Mouse (Mus musculus) c-Kit-positive CD71-negative TER-119-negative erythroid progenitor cells, embryonic 14.5 days (primary cell): ENCODE measurements around the gene Rasa2.
"Not testable (repeated sequence)": the region's sequence is repeated elsewhere in the genome, so short reads cannot be mapped to it uniquely, and the experiment has no call there.

ENCODE experiments used
- DNase-seq: peaks from one replicate; pipeline ENCODE4 v3.0.0-alpha.2; 2013; ENCODE audit warnings: low read depth

The Rasa2 gene

GRCm38 (mm10) chr9:96526011-96526410 is 105.4 kb downstream of the Rasa2 start:
- no peak for DNase-seq

- DNase-seq: no peak
Measured at GRCm38 (mm10) chr9:96524972-96525506, 106.4 kb downstream of the Rasa2 start, which contains the start of gene Gm28729. Gm28729 (minus strand) TSS chr9:96525264.

GRCm38 (mm10) chr9:96523148-96523547 is 108.3 kb downstream of the Rasa2 start:
- no peak for DNase-seq

GRCm38 (mm10) chr9:96521574-96521973 is 109.8 kb downstream of the Rasa2 start:
- DNase-seq: not testable (repeated sequence)

- no peak for DNase-seq
Measured at GRCm38 (mm10) chr9:96517429-96517828, 114.0 kb downstream of the Rasa2 start.

GRCm38 (mm10) chr9:96516806-96517205 is 114.6 kb downstream of the Rasa2 start:
- no peak for DNase-seq

DNA sequence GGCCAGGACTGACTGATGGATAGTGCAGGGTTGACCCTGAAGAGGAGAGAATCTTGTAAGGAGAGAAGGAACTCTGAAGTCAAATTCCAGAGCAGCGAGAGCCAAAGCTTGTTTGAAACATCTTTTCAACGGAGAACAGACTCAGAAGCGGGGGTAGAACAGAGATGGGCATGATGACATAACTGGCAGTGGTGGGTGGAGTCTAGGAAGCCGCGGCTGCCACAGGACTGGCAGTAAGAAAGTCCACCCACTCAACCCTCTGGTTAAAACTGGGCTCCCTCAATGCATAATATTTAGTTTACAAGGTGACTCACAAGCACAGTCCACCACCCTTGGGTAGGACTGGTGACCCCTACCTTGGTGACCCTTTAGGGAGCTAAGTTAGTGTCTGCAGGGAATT is 115.7 kb downstream of the Rasa2 start:
- no peak for DNase-seq

DNA sequence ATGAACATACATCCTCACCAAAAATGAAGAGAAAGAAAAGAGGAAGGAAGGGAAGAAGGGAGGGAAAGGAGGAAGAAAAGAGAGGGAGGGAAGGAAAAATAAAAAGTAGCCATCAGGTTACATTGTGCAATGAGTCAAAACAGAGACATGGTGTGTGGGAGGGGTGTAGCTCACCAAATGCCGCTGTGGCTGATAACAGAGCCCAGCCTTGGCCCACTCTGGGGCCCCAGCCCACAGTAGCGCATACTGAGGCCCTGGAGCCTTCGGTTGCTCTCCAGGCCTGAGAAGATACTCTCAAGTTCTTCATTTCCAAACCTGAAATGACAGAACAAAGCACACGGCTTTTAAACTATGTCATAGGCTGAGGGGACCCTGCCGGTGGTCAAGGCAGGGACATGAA is 117.1 kb downstream of the Rasa2 start:
- no peak for DNase-seq

- no peak for DNase-seq
Measured at GRCm38 (mm10) chr9:96506011-96506498, 125.4 kb downstream of the Rasa2 start.

DNA sequence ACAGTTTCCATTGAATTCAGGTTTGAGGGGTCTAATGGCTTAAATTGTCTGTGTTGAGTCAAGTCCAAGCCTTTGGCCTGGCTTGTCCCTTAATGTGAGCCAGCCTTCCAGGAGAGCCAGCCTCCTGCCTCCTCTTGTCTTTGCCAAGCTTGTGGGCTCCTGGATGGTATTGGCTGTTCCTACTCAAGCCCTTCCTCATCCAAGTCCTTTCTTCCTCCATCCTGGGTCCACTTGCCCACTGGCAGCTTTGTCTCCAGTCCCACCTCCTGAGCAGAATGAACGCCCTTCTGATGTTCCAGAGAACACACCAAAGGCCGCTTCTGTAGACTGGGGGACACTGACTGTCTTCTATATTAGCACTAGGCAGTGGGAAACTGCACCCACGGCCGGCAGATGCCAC is 126.3 kb downstream of the Rasa2 start:
- DNase-seq: no peak

DNA sequence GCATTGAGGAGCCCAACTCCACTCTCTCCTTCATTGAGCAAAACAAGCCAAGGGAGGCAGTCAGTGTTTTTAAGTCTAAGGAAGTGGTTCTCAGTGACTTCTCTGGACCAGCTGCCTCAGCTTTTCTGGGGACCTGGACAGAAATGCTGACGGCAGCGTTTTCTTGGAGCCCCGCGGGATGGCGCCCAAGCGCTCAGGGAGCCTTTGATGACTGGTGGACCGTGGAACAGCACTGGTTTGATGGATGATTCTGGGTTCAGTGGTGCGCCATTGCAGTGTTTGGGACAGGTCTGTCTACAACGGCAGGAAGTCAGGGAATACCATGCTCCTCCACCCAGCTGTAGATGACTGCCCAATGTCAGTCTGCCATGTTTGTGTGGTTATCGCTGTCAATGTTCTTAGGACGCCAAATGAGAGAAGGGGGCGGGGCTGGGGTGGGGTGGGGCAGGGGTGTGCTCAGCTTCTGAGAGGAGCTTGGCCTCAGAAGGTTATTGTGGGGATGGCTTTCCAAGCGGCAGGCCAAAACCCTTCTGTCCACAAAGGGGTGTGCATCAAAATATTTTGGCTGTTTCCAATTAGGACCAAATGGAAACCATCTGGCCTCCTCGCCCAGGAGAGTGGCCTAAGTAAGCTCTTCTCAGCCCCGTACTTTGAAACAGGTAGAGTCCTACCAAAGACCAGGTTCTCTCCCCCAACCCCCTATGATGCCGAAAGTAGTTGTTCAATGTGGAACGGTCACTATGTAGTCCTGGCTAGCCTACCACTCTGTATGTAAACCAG is 127.1 kb downstream of the Rasa2 start:
- DNase-seq: no peak

DNA sequence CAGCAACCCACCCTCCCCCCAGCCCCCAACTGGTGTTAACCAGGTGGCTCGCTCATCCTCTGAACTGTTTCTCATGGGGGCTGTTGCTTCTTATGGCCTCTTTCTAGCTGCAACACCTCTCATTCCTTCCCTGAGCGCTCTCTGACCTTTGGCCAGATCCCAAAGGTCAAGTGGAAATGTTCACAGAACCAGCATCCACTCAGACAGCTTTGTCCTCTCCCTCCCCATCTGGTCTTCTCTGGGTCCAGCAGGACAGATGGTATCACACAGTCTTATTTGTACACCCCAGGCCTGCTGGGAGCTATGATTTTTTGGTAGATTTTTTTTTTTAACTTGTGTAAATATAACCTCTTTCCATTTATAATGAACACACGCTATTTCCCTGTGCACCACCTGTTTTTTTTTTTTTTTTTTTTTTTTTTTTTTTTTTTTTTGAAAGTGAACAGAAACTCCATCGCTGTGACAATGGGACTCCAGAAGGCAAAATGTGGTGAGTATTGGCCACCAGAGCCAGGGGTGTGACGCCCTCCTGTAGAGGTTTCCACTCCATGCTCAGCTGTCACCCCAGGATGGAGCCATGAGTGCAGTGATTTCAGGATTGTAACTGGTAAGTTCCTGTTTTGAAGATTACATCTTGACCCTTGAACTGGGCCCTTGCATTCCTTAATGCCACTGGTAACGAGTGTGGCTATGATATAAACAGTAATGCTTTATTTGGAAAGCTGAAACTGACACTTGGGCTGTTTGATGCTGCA is 128.4 kb downstream of the Rasa2 start:
- DNase-seq: no peak

- DNase-seq: no peak
Measured at GRCm38 (mm10) chr9:96501217-96501616, 130.2 kb downstream of the Rasa2 start.

DNA sequence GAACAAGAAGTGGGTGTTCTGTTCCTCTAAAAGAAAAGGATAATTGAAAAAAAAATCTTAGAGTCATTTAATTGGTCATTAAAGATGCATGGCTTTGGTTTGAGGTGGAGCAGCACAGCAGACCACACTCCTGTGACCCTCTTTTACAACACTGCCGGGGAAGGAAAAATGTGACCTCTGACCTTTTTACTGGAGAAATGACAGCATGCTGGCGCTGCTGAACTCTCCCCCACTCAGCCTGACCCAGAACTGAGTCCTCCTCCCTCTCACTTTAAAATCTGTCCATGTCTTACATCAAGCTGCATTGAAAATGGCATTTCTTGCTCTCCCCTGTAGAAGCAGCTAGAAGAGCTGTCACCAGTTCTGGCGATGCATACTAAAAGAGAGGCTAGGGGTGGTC is 138.2 kb downstream of the Rasa2 start:
- DNase-seq: no peak

DNA sequence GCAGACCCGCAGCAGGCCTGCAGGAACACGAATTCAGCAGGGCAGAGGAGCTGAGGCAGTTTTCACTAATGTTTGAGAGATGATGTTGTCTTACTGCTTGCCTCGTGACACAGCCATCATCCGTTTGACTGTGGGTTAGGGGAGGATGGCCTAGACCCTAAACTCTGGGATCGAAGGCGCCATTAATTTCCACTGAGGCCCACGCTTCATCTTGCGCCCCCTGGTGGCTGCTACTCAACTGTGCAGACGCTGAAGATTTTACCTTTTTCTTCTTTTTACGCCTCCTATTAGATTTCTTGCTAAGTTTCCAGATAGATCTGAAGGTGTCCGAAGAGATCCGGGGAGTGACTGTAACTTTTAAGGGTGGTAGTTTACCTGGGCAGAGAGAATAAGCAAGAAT is 139.6 kb downstream of the Rasa2 start:
- peak; percentile 48 for DNase-seq
